Mouse (Mus musculus): ENCODE results near the gene Ica1. TPM values are rescaled to one million over a fixed set of nuclear protein-coding genes. Genes with fewer than 3 reads are reported as not detected.

Ica1 gene
- polyA plus RNA-seq, 1 experiment from 2014 or later, result 82.4 TPM

DNA sequence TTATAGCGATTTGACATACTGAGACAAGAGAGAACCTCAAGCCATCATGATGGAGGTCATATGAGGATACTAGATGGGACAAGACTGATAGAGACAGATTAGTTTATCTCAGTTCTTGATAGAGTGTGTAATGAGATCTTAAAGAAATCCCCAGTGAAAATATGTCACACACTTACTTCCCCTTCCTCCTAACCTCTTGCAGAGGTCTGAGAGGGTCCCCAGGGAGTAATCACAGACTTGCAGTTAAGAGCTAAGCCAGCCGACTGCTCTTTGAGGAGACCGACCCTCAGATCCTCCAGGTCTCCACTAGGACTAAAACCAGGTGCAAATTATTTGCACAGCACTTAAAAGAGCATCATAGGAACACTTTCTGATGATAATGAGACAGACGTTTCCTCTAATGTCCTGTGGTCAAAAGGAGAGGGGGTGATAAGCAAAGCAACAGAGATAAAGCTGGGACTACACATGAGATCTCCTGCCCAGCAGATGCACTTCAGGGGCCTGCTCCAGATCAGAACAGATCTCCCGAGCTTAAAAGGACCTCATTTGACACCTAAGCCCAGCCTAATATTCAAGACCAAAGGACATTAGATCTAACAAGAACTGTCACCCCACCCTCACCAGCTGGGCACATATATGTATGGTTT, 146.2 kb downstream of the Ica1 start:
- WGBS, result 80% methylated on average over 5 of the region's 5 CpGs
- H3K4me2 ChIP-seq (ENCODE audit: low read length), result no peak overlapping the region
- ATAC-seq, result no peak
- H3K4me1 ChIP-seq (ENCODE audit: control insufficient read depth, insufficient read depth, low read length), result no peaks in the 10 kb centered on the region
- no peak overlapping the region for H3K9ac ChIP-seq (ENCODE audit: low read depth, low read length)
- H3K27ac ChIP-seq (ENCODE audit: low read length), result no peak overlapping the region
- no peaks in the 10 kb centered on the region for H3K9me3 ChIP-seq (replicated peaks; ENCODE audit: control insufficient read depth, low read length, poor library complexity, severe bottlenecking)
- H3K27me3 ChIP-seq (ENCODE audit: control insufficient read depth, insufficient read depth, low read depth, low read length), result no peaks in the 10 kb centered on the region
- peaks cover 2% of the 10 kb centered on the region; the same call in 1 of the 2 replicates for H3K36me3 ChIP-seq (ENCODE audit: control insufficient read depth, insufficient read depth, low read length)
- H3K4me3 ChIP-seq (ENCODE audit: low read depth, low read length), result no peak overlapping the region

DNA sequence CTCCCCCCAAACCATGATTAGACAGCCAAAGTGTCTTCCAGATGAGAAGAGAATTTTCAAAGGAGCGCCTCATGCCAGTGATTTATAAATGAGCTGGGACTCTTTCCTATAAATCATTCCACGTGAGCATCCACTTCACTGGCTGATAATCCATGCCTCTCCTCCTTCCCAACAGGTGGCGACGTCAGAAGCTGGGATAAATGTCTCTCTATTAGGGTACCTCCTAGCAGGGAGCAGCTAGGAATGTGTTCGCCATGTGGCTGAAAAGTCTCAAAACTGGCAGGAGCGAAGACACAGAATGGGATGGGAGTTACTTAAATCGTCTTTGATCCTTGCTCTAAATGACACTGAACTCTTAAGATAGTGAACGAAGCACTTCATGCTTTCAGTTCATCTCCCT, 146.9 kb downstream of the Ica1 start:
- Histone ChIP-seq H3K36me3 (ENCODE audit: control insufficient read depth, insufficient read depth, low read length) (peaks cover under 1% of the 10 kb centered on the region; the same call in 1 of the 2 replicates), H3K4me3 (ENCODE audit: low read depth, low read length) (no peak overlapping the region), H3K9me3 (replicated peaks; ENCODE audit: control insufficient read depth, low read length, poor library complexity, severe bottlenecking) (no peaks in the 10 kb centered on the region), H3K4me2 (ENCODE audit: low read length) (no peak overlapping the region), H3K27ac (ENCODE audit: low read length) (no peak overlapping the region), H3K4me1 (ENCODE audit: control insufficient read depth, insufficient read depth, low read length) (no peaks in the 10 kb centered on the region), H3K27me3 (ENCODE audit: control insufficient read depth, insufficient read depth, low read depth, low read length) (no peaks in the 10 kb centered on the region), H3K9ac (ENCODE audit: low read depth, low read length) (no peak overlapping the region)
- WGBS, result 80% methylated on average over 8 of the region's 8 CpGs
- no peak for ATAC-seq

DNA sequence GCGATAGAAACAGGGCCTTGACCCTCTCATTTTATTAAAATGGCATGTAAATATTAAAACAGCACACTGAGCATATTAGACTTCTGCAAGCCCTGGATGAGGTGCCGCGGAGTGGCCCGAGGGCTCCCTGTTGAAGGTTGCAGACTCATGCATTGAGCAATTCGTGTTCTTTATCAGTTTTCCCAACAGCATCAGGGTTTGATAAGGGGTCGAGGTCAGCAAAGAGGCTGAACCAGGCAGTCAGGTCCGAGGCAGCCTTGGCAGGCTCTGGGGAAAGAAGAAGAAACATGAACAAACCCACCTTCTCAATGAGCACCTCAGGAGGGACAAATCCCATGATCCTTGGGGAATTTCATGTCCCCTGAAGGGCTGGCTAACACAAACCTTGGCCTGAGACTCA, 147.8 kb downstream of the Ica1 start:
- Histone ChIP-seq H3K27ac (ENCODE audit: low read length) (no peak overlapping the region), H3K4me3 (ENCODE audit: low read depth, low read length) (no peak overlapping the region)
- WGBS, result 91% methylated on average over 7 of the region's 7 CpGs

DNA sequence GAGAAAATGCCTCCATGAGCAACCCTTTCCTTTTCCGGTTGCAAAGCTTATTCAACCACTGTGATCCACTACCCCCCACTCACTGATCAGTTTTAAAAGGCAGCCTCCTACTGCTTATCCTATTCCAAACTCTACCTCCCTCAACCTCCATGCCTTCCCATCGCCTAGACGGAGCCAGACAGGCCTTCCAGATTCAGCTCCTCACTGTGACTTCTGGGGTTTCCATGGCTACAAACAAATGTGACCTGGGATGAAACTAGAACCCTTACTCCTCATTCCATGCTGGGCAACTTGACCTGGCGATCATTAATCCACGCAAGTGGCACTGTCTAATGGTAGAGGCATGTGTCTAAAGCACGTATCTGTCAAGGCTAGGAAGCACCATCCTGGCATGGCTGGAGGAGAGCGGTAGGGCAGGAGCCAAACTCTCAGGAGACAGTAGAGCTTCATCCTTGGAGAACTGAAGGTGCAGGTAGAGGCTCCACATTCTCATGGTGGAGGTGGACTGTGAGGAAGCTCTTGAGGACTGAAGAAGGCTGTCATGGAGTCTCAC, 149.5 kb downstream of the Ica1 start:
- no peak for ATAC-seq
- Histone ChIP-seq H3K36me3 (ENCODE audit: control insufficient read depth, insufficient read depth, low read length) (no peaks in the 10 kb centered on the region; the same call in 1 of the 2 replicates), H3K9ac (ENCODE audit: low read depth, low read length) (no peak overlapping the region), H3K4me1 (ENCODE audit: control insufficient read depth, insufficient read depth, low read length) (no peaks in the 10 kb centered on the region), H3K4me3 (ENCODE audit: low read depth, low read length) (no peak overlapping the region), H3K9me3 (replicated peaks; ENCODE audit: control insufficient read depth, low read length, poor library complexity, severe bottlenecking) (no peaks in the 10 kb centered on the region), H3K27me3 (ENCODE audit: control insufficient read depth, insufficient read depth, low read depth, low read length) (no peaks in the 10 kb centered on the region), H3K27ac (ENCODE audit: low read length) (no peak overlapping the region), H3K4me2 (ENCODE audit: low read length) (no peak overlapping the region)
- 83% methylated on average over 7 of the region's 7 CpGs for WGBS

More for the DNA sequence above, 147.8 kb downstream of the Ica1 start:
- H3K9me3 ChIP-seq (replicated peaks; ENCODE audit: control insufficient read depth, low read length, poor library complexity, severe bottlenecking), result no peaks in the 10 kb centered on the region
- no peak overlapping the region for H3K9ac ChIP-seq (ENCODE audit: low read depth, low read length)
- no peak overlapping the region for H3K4me2 ChIP-seq (ENCODE audit: low read length)
- no peak for ATAC-seq
- no peaks in the 10 kb centered on the region for H3K4me1 ChIP-seq (ENCODE audit: control insufficient read depth, insufficient read depth, low read length)
- no peaks in the 10 kb centered on the region; the same call in 1 of the 2 replicates for H3K36me3 ChIP-seq (ENCODE audit: control insufficient read depth, insufficient read depth, low read length)
- H3K27me3 ChIP-seq (ENCODE audit: control insufficient read depth, insufficient read depth, low read depth, low read length), result no peaks in the 10 kb centered on the region

DNA sequence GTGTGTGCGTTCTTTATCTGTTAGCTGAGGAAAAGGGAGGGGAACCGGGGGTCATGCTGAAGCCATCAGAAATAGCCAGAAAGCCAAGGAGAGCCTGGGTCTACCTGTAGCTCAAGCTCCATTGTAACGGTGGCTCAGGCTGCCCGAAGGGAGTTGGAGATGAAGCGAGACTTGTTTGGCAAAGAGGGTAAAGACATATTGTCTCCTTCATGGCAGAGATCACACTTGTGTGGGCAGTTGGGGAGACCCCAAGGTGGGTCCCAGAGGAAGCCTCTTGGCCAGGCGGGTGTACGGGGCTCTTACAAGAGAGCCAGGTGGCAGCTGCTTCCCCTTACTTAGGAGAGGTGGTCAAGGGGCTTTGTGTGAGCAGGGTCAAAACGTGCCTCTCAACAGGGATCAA, 150.1 kb downstream of the Ica1 start:
- H3K4me2 ChIP-seq (ENCODE audit: low read length), result no peak overlapping the region
- H3K9ac ChIP-seq (ENCODE audit: low read depth, low read length), result no peak overlapping the region
- H3K4me1 ChIP-seq (ENCODE audit: control insufficient read depth, insufficient read depth, low read length), result no peaks in the 10 kb centered on the region
- H3K27ac ChIP-seq (ENCODE audit: low read length), result no peak overlapping the region
- ATAC-seq, result no peak
- H3K27me3 ChIP-seq (ENCODE audit: control insufficient read depth, insufficient read depth, low read depth, low read length), result no peaks in the 10 kb centered on the region
- no peaks in the 10 kb centered on the region; the same call in 1 of the 2 replicates for H3K36me3 ChIP-seq (ENCODE audit: control insufficient read depth, insufficient read depth, low read length)
- no peak overlapping the region for H3K4me3 ChIP-seq (ENCODE audit: low read depth, low read length)
- 89% methylated on average over 8 of the region's 8 CpGs for WGBS
- H3K9me3 ChIP-seq (replicated peaks; ENCODE audit: control insufficient read depth, low read length, poor library complexity, severe bottlenecking), result no peaks in the 10 kb centered on the region

DNA sequence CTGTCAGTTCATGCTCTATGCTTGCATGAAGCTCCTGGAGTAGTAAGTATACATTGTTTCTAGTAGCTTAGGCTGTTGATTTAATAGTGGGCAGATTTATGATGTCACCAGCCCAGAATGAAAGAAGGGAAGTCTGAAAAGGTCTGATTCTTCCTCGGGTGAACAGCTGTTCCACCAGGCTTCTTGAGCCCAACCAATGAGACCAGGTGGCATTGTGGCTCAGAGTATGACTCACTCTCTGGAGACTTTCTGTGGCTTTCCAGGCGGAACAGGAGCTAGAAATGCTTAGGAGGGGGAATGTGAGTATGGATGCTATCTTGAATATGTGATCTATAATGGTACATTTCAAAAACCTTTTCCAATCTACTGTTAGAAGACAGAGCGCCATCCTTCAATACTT, 155.2 kb downstream of the Ica1 start:
- Histone ChIP-seq H3K27ac (ENCODE audit: low read length) (no peak overlapping the region), H3K9ac (ENCODE audit: low read depth, low read length) (no peak overlapping the region), H3K4me2 (ENCODE audit: low read length) (no peak overlapping the region), H3K4me1 (ENCODE audit: control insufficient read depth, insufficient read depth, low read length) (no peaks in the 10 kb centered on the region), H3K36me3 (ENCODE audit: control insufficient read depth, insufficient read depth, low read length) (no peaks in the 10 kb centered on the region), H3K4me3 (ENCODE audit: low read depth, low read length) (no peak overlapping the region), H3K9me3 (replicated peaks; ENCODE audit: control insufficient read depth, low read length, poor library complexity, severe bottlenecking) (no peaks in the 10 kb centered on the region), H3K27me3 (ENCODE audit: control insufficient read depth, insufficient read depth, low read depth, low read length) (no peaks in the 10 kb centered on the region)
- ATAC-seq, result no peak
- 78% methylated on average over 3 of the region's 3 CpGs for WGBS

DNA sequence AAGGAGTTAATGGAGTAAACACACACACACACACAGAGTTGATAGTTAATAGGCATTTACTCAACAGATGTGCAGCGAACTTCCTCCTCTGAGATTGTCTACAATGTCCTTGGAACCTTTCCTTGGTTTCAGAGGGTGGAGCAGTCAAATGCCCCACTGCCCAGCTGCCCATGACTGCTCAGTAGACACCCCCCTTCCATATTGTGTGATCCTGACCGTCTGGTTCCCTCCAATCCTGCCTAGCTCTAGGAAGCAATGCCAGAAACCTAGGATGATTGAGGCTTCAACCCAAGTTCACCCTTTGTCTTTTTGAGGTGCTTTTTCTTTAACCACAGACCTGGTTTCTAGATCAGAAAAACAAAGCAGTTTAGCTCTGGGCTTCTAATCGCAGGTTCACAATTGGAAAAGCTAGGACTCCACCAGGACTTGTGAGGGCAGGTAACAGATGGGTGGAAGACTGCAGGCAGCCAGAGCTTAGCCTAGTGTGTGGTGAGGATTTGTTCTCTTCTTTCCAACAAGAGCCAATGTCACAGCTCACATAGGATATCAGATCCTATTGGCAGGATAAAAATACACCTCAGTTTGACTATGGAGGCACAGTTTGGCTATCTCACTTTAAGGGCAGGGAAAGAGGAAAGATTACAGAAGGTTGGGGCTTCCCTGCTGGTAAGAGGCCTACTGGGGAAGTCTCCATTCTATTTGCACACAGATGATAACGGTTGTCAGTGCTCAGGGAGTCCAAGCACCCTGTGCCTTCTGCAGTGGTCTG, 158.5 kb downstream of the Ica1 start:
- Histone ChIP-seq H3K4me2 (ENCODE audit: low read length) (no peak overlapping the region), H3K9me3 (replicated peaks; ENCODE audit: control insufficient read depth, low read length, poor library complexity, severe bottlenecking) (no peaks in the 10 kb centered on the region), H3K27ac (ENCODE audit: low read length) (no peak overlapping the region), H3K36me3 (ENCODE audit: control insufficient read depth, insufficient read depth, low read length) (no peaks in the 10 kb centered on the region), H3K9ac (ENCODE audit: low read depth, low read length) (no peak overlapping the region), H3K4me1 (ENCODE audit: control insufficient read depth, insufficient read depth, low read length) (no peaks in the 10 kb centered on the region), H3K27me3 (ENCODE audit: control insufficient read depth, insufficient read depth, low read depth, low read length) (no peaks in the 10 kb centered on the region), H3K4me3 (ENCODE audit: low read depth, low read length) (no peak overlapping the region)
- ATAC-seq, result no peak
- 84% methylated on average over 4 of the region's 4 CpGs for WGBS

DNA sequence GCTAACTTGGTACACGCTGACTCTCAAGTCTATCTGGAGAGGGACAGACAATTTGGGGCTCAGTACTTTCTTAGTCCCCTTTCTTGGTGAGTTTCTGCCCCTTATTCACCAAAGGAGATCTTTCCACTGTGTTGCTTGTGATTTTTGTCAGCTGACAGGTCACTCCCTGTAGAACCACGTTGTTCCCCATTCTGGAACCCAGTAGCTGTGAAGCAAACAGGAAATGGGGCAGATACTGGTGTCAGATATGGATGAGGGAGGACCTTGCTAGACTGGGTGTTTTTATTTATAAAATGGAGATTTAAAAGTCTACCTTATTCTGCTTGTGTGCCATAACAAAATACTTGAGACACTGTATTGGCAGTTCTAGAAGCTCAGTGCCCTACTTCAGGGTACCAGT, 160.9 kb downstream of the Ica1 start:
- no peak for ATAC-seq
- H3K4me2 ChIP-seq (ENCODE audit: low read length), result no peak overlapping the region
- no peaks in the 10 kb centered on the region for H3K36me3 ChIP-seq (ENCODE audit: control insufficient read depth, insufficient read depth, low read length)
- H3K27me3 ChIP-seq (ENCODE audit: control insufficient read depth, insufficient read depth, low read depth, low read length), result no peaks in the 10 kb centered on the region
- H3K9me3 ChIP-seq (replicated peaks; ENCODE audit: control insufficient read depth, low read length, poor library complexity, severe bottlenecking), result no peaks in the 10 kb centered on the region
- H3K4me1 ChIP-seq (ENCODE audit: control insufficient read depth, insufficient read depth, low read length), result no peaks in the 10 kb centered on the region
- no peak overlapping the region for H3K9ac ChIP-seq (ENCODE audit: low read depth, low read length)
- 74% methylated on average over 2 of the region's 2 CpGs for WGBS
- no peak overlapping the region for H3K27ac ChIP-seq (ENCODE audit: low read length)
- no peak overlapping the region for H3K4me3 ChIP-seq (ENCODE audit: low read depth, low read length)

DNA sequence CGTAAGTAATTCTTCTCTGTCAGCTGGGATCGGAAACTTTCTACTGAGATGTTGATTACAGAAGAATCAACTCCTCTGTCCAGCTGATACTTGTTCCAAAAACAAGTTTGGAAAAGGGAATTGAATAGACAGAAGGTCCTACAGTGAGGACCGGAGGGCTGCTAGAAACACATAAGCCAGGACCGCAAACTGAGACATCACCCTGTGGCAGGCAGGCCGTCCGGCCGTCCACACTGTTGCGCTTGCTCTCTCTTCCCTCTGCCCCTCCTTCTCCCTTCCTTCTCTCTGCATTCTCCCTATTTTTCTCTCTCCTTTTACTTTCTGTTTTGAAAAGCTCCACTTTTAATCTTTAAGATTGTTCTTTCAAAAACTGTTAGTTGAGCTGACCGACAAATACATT, 186.6 kb downstream of the Ica1 start:
- no peak for ATAC-seq
- no peak overlapping the region for H3K4me3 ChIP-seq (ENCODE audit: low read depth, low read length)
- no peaks in the 10 kb centered on the region for H3K27me3 ChIP-seq (ENCODE audit: control insufficient read depth, insufficient read depth, low read depth, low read length)
- 87% methylated on average over 9 of the region's 9 CpGs for WGBS
- H3K4me1 ChIP-seq (ENCODE audit: control insufficient read depth, insufficient read depth, low read length), result no peaks in the 10 kb centered on the region
- no peak overlapping the region for H3K9ac ChIP-seq (ENCODE audit: low read depth, low read length)
- H3K9me3 ChIP-seq (replicated peaks; ENCODE audit: control insufficient read depth, low read length, poor library complexity, severe bottlenecking), result no peaks in the 10 kb centered on the region
- no peak overlapping the region for H3K27ac ChIP-seq (ENCODE audit: low read length)
- H3K36me3 ChIP-seq (ENCODE audit: control insufficient read depth, insufficient read depth, low read length), result no peaks in the 10 kb centered on the region
- H3K4me2 ChIP-seq (ENCODE audit: low read length), result no peak overlapping the region
